Mouse (Mus musculus) heart, adult 8-10 months (tissue): ENCODE measurements around the gene Pcgf1. TPM values are rescaled to one million over a fixed set of nuclear protein-coding genes. Genes with fewer than 3 reads are reported as not detected.

Source experiments
- DNase-seq: peaks from one replicate; pipeline ENCODE4 v3.0.0; 2022; ENCODE audit warnings: low spot score
- total RNA-seq, 4 experiments: library from RNA; stranded (reverse); gene quantifications; 2 replicates each; pipeline ENCODE4 v1.2.4; 2022

Gene Pcgf1
- total RNA-seq, result 1 to 10 TPM; 7.6 to 9.8 (median 8.5) TPM

DNA sequence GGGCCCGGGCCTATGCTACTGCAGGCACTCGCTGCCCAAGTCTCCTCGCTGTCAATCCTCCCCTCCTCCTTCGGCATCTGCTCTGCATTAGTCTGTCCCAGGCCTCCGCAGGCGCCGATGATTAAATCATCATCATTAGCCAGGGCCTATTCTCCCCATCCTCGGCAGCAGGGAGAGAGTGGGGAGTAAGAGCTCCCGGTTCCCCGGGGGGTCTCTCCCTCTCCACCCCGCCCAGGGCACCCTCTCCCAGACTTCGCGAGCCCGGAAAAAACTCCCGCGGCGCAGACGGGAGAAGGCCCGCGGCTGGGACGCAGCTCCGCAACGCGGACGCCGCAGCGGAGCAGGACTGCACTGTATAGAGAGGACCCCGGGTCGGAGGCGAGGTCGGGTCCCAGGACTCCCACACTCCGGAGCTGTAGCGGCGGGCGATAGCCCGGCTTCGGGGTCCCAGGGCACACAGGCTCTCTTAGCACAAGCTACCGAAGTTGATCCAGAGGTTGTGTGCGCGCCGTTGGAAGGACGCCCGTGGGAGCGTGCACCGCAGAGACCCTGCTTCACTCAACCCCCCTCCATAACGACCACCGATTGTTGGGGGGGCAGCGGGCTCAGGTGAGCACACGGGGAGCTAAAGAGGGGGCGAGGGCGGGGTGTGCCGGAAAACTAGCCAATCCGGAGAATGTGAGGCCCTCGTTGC lies at the start of gene Pcgf1:
Gene Pcgf1 (plus strand): TSS at position 240 of the 694 bp plus-strand sequence.
- peak; percentile 23 for DNase-seq

DNA sequence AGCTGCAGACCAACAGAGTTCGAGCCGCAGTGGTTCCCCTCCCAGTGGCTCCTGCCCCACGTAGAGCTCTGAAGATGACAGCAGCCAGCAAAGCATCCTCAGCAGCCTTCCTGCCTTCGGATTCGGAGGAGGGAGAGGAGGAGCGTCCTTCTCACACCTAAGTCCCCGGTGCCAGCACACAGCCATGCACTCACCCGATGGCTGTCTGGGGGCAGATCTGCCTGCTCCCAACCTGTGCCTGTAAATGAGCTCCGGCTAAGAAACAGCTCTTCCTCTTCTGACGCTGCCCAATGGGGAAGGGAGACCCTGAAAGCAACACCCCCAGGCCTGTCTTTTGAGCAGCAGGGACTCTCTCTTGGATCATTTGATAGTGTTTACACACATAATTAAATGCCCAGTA lies 47.9 kb upstream of the Pcgf1 start:
- no peak for DNase-seq

DNA sequence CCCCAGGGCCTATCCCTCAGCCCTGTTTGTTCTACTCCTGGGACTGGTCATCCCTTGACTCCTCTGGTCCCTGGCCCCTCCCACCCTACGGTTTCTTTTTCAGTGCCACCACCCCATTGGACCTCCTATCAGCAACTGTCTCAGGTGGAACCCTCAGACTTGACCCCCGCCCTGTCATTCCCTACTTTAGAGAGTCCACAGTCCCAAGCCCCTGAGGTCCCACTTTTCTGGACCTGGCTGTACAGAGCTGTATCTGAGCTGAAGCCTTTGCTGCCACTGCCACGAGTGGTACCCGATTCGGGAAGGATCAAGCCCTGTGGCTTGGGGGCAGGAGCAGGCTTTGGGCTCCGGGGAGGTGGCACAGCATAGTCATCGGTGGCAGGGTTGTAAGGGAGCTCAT lies 46.6 kb upstream of the Pcgf1 start:
- DNase-seq, result no peak

DNA sequence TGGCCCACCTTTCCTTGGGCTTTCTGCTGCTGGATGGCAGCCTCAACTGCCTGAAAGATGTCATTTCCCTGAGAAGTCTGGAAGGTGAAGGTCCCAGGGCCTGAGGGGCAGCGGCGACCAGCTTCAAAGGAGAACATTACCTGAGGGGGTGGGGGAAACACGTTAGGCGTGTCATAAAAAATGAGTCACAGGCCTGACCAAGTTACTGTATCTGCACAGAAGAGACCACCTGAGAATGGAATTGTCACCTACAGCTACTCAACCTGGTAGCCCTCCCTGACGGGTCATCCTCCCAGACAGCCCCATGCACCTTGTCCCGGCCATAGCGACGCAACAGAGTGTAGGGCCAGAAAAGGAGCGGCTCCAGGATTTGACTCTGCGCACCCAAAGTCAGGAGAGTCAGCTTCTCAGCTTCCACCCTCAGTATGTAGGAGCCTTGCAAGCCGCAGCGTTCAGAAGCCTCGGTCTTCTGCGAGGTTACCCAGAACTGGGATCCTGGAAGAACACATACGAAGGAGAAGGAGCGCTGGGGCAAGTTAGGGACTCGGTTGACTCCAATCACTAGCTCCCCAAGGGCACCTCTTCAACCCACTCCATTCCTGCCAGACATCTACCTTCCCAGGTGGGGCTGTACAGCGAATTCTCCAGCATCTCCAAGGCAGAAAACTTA lies 45.6 kb upstream of the Pcgf1 start:
- DNase-seq, result no peak

DNA sequence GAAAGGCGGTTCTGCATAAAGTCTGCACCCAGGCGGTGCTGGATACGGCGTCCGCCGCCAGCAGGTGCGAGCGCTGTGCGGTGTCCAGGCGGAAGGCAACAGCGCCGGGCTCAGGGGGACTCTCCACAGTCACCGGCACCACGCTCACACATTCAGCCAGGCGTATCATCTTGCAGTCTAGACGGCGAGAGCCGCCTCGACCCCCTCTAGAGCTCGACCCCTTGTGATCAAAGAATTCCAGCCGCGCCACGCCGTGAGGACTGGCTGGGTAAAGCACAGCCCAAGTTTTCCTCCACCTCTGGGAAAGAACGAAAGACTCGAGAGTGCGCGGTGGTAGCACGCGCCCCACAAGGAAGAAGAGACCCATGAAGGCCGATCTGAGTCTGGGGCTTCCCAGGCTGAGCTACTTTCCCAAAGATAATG lies 44.9 kb upstream of the Pcgf1 start:
- no peak for DNase-seq

DNA sequence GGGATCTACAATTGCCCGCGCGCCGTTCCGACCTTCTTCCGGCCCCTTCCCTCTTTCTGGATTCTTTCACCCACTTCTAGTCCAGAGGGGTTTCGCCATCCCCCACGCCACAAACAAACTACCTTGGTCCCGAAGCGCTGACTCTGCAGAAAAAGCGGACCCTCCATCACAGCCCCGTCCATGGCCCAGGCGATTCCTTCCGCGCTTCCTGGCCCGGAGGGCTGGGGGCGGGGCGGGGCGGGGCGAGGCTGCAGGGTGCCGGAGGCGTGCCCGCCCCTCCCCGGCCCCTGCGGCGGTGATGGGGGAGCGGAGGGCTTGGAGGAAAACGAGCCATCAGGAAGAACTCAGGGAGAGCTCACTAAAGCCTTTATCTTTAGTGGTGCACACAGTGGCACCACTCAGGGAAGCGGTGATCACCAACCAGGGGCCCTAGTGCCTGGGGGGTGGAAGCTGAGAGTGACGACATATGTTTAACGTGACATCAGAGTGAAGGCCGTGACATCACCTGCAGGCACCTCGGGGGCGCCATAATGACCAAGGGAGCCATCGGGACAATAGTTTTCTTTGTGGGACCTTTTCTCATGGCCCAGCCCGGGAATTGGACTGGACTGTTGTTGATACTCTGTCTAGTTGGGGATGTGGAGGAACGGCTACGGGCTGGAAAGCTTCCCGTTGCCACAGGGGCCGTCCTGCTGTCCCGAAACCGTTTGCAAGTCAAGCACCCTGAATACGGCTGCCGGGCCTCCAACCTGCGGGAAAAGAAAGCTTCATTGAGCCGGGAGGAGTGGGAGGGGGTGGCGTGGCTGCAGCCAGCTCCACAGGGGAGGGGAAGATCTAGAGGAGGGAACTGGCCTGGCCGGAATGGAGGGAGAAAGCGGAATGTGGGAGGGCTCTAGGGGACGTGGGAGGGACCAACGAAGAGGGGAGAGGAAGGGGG lies 44.2 kb upstream of the Pcgf1 start, which contains the start of the genes Dok1 and Loxl3:
Gene Dok1 (minus strand): TSS at position 223 of the 937 bp plus-strand sequence.
Gene Loxl3 (plus strand): TSS at position 925 of the 937 bp plus-strand sequence.
- DNase-seq, result peak; percentile 75

DNA sequence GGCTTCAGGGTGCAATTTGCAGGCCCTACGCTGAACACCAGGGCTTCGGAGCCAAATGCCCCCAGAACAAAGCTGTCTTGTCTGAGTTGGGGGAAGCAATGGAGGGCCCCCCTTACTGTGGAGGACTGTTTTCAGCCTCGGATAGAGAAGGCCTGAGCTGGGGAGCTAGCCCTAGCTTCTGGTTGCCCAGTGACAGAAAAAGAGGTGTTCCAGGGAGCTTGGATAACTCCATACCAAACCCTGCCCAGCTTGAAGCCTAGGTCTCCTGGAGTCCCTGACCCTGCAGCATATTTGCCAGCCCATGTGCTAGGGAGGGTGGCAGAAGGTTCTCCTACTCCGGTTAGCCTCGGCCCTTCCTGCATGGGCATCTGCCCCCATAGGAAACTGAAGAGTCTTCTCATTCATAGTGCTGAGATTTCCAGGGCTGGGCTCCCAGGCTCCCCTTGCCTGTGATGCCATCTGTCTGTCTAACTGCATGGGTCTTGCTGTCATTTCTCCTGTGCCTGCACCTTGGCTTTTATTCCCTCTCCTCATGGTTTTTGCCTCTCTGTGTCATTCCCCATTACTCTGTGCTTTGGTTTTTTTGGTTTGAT lies 43.1 kb upstream of the Pcgf1 start:
- no peak for DNase-seq

DNA sequence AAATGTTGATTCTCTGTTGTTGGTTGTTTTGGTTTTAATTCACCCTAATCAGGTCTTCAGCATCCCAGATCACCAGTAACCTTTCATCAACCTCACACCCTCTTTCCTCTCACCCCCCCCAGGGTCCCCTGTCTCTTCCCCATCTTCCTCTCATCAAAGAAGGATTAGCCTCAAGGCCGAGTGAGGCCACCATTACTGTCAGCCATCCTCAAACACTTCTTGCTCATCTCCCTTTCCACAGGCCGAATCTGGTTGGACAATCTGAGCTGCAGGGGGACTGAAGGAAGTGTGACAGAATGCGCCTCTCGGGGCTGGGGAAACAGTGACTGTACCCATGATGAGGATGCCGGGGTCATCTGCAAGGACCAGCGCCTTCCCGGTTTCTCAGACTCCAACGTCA lies 40.5 kb upstream of the Pcgf1 start:
- DNase-seq, result no peak

DNA sequence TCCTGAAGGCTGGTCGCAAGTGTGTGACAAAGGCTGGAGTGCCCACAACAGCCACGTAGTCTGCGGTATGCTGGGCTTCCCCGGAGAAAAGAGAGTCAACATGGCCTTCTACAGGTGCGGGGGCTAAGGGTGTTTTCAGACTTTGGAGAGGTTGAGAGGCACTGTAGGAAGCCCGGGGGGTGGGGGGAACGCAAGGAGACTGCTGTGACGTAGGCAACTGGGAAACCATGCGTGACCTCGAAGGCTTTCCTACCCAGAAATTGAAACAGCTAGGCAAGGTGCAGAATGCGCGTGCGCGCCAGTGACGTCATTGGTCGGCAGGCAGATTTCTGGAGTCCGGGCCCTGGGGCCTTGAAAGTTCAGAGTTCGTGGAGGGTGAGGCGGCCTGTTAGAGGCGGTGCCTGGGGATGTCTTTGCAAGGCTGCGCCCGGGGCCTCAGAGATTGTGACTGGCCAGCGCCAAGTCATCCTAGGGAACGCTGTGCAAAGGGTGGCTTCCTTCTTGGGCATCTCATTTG lies 39.1 kb upstream of the Pcgf1 start:
- DNase-seq, result peak; percentile 94

DNA sequence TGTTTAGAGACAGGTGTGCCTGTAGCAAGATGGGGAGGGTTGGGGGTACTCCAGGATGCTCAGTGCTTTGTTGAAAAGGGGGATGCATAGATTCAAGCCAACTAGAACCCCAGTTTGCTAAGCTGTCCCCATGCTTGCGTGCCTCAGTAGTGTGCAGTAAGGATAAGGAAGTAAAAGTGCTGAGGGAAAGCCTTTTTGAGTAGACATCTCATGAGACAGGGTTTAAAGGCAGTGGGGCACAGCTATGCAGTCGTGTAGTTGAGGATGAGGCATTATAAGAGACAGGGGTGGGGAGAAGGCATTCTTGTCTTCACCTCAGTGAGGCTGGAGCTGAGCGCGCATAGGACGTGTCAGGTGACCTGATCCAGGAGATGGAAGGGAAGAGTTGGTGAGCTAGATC lies 37.1 kb upstream of the Pcgf1 start:
- DNase-seq, result no peak

DNA sequence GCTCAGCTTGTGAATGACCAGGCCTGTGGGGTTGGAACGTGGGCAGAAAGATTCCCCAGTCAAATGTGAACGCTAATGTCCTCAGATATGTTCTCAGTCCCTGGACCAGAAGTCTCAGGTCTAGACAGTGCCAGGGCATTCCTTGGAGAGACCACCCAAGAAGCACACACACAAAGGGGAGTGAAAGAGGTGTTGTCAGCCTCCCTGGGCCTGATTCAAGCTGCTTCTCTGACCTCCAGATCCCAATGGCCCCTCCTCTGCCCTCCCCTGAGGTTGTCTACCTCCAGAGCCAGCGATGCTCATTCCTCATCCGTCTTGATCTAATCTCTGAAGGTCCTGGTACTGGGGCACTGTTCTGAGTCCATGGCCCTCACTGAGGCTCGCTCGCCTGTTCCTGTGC lies 34.1 kb upstream of the Pcgf1 start:
- no peak for DNase-seq

DNA sequence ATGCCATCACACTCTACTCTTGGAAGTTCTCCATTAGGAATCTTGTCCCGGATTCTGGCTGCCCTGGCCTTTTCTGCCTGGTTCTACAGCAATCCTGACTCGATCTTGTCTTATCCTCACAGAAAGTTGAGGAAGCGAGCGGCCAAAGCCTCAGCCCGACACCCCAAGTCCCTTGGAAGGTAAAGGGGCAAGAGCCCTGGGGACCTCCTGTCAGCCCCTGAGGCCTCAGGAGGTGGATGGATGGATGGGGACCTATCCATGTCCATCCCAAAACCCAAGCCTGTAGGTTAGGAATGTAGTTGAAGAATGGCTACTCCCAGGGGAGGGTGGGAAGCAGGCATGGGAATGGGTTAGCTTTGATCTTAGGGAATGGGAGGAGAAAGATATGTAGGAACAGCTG lies 33.7 kb upstream of the Pcgf1 start:
- DNase-seq, result no peak

DNA sequence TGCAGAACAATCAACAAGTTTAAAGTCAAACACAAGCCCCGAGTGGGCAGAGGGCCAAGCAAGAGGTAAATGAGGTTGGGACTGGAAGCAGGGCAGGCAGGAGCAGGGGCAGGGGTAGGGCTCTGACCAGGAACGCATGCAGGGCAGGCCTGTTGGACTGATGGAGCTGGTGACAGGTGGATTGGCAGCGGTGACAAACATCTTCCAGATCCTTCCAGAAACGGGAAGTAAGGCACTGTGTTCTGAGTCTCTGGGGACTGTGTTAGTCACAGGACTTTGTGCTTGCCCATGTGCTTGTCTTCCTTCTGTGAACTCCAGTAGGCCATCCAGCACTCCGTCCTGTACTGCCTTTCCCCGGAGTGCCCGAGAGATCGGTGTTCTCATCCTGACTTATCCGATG lies 32.9 kb upstream of the Pcgf1 start:
- DNase-seq, result peak; percentile 55

DNA sequence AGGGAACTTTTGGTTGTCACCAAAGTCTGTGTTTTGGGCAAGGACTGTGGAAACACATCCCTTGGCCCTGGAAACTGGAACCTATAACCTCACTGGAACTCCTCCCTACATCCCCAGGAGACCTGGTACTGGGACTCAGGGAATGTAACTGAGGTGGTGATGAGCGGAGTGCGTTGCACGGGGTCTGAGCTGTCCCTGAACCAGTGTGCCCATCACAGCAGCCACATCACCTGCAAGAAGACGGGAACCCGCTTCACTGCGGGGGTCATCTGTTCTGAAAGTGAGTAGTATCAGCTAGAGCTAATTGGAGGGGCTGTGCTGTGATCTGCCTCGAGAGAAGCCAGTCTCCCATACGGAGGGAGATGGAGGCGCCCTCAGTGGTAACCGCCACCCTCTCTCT lies 28.3 kb upstream of the Pcgf1 start:
- DNase-seq, result no peak

DNA sequence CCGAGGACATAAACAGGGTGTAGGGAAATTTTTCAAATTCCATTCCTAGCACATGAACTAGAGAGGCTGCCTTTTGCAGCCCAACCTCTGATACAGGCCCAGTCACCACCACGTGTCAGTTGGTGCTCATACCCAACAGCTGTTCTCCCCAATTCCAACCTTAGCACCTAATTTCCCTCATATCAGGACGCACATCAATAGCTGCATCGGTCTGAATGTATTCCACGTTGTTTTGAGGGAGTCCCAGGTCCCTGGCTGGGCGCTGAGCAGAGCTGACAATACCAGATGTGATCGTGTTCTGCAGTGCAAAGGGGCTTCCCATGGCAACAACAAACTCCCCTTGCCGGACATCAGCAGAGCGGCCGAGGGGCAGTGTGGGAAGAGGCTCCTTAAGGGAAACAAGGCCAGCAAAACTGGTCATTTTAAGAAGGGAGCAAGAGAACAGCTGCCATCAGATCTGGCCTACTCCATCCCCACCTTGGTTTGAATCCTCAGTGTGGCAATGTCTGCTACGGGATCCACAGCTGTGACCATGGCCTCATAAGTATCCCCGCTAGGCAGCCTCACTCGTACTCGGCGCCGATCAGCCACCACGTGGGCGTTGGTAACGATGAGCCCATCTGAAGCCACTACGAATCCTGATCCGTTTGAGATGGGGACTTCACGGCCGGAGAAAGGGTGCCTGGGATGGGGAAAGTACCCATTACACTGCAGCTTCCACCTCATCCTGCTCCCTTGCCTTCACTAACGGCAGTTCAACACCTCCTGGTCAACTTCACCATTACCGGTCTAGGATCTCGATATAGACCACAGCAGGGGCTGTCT lies 24.3 kb upstream of the Pcgf1 start:
- no peak for DNase-seq

DNA sequence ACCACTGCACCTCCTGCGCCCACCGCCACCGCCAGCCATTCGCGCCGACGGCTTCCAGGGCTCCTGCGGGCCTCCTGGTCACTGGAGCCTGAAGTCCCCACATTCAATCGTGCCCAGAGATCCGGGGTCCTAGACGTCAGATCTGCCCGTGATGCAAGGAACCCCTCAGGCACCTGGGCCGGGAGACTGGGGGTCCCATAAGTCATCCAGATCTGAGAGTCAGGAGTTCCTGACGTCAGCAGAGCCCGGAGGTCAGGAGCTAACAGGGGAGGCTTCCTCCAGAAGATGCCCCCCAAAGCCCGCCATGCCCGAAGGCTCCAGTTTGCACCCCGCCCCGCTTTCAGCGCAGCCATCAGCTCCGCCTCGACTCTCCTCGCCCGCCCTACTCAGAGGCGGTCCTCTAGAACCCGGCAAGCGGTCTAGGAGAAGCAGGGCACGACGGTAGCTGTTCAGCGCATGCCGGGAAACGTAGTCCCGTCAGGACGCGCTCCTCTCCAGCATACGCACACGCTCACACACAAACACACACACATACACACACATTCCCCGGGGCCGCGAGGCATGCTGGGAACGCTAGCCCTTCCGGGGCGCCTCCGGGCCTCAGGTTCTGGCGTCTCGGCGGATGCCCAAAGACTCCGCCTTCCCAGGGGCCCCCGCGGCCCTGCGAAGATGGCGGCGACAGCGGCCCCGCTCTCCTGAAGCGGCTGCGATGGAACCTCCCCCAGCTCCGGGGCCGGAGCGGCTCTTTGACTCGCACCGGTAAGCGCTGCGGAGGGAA lies 23.4 kb upstream of the Pcgf1 start, which contains the start of gene Aup1:
Gene Aup1 (plus strand): TSS at position 448 of the 778 bp plus-strand sequence.
- peak; percentile 96 for DNase-seq

DNA sequence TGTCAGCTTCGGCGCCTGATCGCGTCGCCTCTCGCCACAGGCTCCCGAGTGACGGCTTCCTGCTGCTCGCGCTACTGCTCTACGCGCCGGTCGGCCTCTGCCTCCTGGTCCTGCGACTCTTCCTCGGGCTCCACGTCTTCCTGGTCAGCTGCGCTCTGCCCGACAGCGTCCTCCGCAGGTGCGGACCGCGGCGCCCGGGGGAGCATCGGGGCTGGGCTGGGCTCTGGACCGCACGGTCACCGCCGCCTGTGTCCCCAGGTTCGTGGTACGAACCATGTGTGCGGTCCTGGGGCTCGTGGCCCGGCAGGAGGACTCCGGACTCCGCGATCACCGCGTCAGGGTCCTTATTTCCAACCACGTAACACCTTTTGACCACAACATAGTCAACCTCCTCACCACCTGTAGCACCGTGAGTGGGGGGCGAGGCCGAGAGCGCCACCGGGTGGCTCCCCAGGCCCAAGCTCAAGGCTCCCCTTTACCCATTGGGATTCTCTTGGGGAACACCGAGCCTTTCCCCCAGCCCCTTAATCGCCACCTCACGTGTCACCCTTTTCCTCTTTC lies 22.7 kb upstream of the Pcgf1 start, which contains the start of gene Htra2:
Gene Htra2 (minus strand): TSS at position 403 of the 561 bp plus-strand sequence.
- DNase-seq, result no peak

DNA sequence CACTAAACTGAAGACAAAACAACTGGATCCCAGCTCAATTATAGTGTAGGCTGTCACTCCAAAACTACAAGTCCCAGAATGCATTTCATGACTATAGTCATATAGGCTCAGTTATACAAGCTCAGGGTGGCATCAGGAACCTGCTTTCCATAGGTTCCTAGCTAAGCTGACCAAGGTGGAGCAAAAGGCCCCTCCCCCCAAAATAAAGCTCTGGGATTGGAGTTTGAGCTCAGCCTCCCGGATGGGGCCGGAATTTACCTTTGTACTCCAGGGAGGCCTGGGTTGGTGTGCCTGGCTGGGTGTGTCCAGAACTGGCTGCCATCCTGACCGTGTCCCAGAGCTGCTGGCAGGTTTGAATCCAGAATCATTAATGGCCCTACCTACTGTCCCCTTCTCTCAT lies 19.9 kb upstream of the Pcgf1 start, which contains the start of gene Dqx1:
Gene Dqx1 (plus strand): TSS at position 55 of the 400 bp plus-strand sequence.
- no peak for DNase-seq

DNA sequence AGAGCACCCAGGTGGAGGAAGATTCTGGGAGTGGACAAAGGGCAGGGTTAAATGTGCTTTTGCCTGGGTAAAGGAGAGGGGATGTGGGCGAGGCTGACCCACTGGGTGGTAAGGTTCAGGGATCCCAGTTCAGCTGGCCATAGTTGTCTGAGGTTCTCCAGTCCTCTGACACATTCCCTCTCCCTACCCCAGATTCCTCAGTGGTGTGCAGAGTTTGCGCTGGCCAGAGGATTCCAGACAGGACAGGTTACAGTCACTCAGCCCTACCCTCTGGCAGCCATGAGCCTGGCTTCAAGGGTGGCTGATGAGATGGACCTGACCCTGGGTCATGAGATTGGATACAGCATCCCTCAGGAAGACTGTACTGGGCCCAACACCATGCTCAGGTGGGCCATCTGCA lies 18.9 kb upstream of the Pcgf1 start:
- no peak for DNase-seq
